Mouse (Mus musculus) embryo, embryonic 11 days (tissue): ENCODE measurements at regions not wholly inside any gene's neighbourhood (a gene's known extent, or its start where the extent isn't known, plus 50 kb on each side); places are given as distances from the start of the nearest gene placed in this dataset.
"Not testable (repeated sequence)": the region's sequence is repeated elsewhere in the genome, so short reads cannot be mapped to it uniquely, and the experiment has no call there.

Experiments used
- DNase-seq: peaks from one replicate; pipeline ENCODE4 v3.0.0-alpha.2; 2015

DNA sequence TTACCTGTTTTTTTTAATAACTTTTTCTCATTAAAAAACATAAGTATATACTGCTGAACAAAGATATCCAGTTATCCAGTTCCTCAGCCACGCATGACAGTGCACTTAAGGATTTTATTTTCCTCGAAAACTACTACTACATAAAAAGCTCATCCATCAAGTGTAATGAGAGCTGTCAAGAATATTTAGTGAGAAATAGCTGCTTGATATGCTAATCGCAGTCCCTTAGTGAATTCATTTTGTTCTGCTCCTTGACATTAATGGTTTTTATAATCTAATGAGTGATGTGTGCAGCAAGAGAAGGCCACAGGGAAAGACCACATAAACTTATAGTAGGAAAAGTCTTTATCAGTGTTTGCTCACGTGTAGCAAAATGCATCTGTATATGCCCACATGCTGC is 754.0 kb upstream of the Slc39a10 start:
- peak; percentile 8 for DNase-seq

DNA sequence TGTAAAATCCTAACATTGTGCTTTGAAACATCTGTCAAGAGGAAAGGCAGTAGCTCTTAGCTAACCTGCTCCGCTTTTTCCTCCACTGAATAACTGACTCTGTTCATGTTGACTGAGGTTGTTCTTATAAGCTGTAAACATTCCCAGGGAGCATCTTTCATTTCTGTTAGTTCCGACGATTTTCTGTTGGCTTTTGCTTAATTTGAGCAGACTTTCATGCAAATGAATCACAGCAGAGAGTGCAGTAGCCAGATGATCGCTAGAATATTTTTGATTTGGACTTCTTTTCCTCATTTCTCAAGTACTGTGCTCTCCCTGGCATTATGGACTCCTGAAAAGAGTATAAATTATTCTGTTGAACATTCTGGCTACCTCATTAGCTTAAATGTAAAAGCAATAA is 713.9 kb upstream of the Slc39a10 start:
- DNase-seq, result no peak

DNA sequence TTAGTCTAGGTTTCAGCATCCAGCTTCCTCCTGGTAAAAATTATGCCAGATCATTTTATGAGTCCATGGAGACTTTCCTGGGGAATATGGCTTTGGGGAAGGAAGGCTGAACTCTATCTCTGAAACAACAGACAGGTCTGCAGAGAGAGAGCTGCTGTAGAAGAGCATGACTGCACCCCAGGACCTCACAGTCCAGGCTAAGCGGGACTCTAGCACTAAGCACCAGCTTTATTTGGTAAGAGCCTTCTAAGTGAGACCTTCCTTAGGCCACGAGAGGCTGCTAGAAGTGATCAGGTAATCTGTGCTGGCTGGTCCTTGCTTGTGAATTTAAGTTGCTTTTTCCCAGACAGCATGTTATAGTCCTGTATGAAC is 711.3 kb upstream of the Slc39a10 start:
- DNase-seq, result no peak

DNA sequence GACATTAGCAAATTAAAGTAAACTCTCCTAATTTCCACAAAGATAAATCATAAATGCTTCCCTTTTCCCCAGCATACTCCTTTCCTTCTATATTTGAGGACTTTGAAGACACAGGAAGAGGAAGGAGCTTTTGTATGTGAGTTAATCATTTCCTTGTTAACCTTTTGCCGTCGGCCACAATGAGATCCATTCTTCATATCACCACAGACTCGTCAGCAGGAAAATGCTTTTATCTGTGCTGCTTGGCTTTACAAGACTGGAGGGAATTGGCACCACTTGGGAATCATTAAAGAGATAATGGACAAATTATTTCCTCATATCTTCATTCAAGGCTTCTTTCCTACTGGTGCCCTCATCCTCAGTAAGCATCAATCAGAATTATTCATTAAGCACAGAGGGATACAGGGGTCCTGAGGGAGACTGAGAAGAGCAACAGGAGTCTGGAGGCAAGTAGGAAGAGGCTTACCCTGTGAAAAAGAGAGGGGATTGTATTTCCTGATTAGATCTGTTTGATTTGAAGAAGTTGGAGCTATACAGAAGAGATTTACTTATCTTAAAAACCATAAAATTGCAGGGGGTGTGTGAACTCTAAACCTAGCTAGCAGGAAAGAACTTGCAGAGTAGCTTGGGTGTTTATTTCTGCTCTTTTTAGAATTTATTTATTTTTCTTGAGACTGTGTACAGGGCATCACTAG is 710.8 kb upstream of the Slc39a10 start:
- no peak for DNase-seq

DNA sequence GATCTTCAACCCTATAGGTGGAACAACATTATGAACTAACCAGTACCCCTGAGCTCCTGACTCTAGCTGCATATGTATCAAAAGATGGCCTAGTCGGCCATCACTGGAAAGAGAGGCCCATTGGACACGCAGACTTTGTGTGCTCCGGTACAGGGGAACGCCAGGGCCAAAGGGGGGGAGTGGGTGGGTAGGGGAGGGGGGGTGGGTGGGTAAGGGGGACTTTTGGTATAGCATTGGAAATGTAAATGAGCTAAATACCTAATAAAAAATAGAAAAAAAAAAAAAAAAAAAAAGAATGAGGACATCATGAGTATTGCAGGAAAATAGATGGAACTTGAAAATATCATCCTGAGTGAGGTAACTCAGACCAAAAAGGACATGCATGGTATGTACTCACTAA is 701.0 kb upstream of the Slc39a10 start:
- DNase-seq, result not testable (repeated sequence)

DNA sequence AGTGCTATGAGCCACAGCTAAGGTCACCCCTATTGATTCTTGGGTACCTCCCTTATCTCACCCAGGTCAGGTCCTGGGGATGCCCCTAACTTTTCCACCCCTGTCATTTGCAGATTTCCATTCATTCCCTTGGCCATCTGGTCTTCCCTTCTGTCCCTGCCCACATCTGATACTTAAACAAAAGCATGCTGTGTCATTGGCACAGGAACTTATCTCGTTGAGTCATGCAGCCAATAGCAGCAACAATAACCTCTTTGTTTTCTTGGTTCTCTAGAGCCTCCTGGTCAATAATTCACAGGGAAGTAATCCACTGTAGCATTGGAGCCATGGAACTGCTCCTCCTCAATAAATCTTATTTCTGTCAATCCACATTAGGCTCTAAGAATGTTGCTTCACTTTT is 653.0 kb upstream of the Slc39a10 start:
- DNase-seq, result peak; percentile 1

DNA sequence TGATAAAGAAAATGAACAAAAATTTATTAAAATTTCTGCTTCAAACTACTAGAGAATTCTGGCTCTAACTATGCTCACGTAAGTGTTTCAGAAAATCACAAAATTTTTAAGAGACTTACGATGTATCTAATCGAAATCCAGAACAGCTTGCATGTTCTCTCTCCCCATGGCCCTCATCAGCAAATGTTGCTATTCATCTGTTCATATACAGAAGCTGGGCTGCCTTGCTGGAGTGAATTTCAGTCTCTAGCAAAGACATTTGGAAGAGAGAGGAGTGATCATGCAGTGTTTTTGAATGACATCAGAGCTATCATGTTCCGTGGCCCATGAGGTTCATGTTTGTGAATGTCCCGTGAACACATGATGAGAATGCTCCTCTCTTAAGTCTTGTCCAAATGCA is 618.8 kb upstream of the Slc39a10 start:
- DNase-seq, result no peak

DNA sequence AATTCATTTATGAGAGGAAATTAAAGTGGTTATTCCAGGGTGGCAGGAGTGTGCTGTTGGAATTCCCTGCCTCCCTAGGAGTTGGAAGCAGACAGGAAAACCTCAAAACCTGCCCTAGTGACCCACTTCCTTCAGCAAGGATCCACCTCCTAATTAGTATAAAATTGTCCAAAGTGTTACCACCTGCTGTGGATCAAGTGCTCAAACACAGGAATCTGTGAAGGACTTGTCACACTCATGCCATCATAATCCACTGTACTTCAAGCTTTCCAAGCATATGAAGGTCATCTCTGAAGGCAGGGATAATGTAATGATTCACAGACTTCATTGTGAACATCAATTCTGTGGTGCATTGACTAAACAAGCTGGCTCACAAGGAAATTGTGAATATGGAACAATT is 615.1 kb upstream of the Slc39a10 start:
- no peak for DNase-seq

DNA sequence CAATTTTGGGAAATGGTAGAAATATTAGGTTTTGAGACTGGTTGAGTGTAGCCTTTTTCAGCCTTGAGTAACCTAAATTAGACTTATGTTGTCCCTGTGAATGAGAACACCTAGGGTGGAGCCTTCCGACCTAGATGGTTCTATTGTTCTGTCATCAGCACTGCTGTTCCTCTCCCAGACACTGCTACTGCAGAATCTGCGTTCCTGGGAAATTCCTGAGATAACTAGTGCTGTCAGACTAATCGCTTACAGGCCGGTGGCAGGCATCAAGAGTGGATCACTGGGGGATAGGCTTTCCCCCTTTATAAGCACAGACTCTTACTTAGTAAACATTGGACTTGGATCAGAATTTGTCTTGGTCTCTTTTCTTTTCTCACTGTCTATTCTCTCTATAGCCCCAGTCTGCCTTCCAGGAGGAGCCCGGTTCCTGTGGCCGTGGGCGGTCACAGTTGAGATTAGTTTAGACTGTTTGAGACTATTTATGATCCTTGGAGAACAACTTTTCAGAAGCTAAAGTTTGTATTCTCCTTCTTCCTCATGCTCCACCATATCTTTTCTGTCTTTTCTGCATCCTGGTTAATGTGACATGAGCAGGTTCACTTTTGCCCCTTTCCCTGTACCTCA is 596.0 kb upstream of the Slc39a10 start:
- DNase-seq, result peak; percentile 9

DNA sequence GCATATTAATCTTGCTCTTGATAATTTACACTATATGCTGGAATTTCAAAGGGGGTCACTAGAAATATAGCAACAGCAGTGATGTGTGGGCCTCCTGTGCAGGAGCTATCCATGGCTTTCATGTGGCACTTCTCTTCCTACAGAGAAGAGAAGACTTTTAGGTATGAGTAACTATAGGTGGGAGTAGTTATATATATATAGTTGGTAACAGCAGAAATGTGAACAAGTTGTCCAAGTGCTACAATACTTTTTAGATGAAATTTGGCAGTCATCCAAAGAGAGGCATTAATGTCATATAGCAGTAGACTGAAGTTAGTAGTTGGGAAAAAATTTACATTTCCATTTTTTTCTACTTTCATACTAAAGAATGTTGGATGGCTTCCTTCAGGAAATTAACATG is 593.4 kb upstream of the Slc39a10 start:
- DNase-seq, result no peak

DNA sequence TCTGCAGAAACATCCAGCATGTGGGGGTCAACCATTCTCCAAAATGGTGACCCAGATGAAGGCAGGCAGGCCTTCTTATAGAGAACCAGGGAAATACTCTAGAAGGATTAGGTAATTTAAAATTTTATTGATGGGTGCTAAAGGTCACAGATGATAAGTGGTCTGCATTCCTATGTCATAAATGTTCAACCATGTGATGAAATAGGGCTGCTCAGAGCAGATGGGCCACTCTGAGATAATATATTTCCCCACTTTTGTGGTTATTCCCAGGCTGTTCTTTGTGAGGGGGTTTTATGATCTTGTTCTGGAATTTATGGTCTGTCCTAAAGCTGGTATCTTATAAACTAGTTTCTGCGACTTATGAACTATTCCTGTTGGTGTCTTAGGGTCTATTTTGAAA is 586.4 kb upstream of the Slc39a10 start:
- DNase-seq, result no peak

DNA sequence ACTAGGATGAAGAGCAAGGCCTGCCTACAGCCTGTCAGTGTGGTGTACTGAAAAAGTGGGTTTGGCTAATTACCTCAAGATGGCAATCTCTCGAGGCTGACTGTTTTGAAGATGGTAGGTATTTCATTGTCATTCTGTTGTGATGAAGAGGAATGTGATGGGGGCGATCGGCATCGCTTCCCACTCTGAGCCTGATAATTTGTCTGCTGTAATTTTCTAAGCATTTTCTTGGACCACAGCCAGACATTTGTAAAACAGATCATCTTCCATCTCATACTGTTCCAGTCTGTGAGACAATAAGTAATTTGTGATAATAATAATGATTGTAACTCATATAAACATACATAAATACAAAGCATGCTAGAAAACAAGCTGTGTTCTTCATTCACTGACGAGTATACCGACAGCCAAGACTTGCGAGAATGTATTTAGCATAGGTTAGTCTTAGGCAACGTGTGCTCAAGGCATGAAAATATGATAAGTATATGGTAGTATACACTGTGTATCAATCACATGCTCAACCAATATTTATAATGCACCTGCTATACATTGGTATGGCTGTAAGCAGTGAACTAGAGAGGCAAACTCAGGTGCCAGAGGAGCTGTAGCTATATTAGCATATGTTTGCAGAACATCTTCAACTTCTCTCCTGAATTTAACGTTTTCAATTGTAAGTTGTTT is 574.1 kb upstream of the Slc39a10 start:
- no peak for DNase-seq

DNA sequence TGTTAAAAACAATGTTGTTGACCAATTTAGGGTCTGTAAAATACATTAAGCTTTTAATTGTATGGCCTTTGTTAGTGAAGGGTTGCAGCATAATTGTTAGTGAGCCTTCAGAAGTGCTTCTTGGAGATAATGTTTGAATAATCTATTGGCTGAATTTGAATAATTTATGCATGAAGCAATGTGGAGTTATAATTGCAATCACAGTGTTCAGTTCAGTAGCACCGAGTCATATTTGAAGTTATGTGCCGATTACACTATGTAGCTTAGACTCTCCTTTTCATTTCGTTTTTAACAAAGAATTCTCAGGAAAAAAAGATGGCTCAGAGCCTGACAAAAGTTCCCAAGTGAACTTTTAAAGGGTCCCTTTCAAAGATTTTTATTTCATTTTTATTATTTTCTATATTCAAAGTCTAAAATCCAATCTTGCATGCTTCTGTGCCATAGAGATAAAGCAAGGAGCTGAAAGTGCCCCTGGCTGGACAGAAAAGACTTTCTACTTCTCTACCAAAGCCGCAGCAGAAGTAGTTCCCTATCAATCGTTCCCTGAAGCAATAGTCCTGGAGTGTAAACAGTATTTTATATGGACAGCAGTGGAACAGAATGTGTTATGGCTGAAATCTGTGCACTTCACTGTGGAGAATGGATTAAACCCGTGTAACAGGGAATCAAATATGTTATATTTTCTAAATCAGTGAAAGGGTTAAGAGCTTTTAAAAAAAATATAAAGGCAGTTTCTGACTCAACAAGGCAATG is 556.3 kb upstream of the Slc39a10 start:
- no peak for DNase-seq

DNA sequence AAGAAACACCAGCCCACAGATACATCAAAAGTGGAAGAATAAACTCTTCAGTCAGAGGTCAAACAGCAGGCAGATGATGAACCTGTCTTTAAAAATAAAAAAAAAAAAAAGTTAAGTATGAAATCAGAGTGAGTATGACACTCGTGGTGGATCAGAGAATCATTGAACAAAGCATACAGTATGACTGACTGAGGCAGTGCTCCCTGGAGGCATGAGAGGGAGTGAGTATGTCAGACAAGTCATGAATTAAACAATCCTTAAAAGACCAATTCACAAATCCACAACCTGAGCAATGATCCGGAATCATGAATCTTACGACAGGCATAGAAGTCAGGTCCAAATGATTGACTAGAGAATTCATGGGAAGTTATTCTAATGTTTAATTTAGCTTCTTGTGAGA is 555.4 kb upstream of the Slc39a10 start:
- no peak for DNase-seq

DNA sequence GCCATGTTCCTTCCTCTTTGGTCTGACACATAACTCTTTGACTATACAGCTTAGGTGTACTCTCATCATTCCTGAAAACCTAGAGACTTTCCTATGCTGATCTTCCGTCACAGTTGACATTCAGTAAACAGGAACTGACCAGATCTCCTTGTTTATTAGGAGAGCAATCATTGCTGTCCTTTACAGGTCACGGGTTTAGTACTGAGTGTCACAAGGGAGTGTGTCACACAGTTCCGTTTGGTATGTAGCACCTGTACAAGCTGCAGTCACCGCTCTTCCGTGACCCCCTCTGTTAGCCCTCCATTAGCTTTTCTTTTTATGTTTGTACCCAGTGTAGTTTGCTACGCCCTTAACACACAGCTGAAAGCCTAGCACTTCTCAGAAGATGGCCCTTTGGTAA is 553.4 kb upstream of the Slc39a10 start:
- no peak for DNase-seq

DNA sequence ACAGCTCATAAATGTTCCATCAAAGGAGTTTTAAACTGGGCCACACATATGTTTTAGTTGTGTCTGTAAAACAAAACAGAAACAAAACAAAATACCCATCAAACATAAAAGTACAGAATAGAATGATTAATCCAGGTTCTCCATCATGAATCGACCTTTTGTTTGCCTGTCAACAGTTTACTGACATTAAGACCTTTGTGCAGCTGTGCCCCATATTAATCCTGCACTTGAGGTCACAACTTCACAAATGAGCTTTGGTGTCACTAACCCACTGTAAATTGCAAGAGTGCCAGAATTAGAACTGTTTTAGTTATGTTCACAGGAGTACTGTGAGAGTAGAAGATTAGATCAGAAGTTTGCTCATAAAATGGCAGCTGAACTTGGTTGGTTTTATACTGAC is 540.2 kb upstream of the Slc39a10 start:
- peak; percentile 18 for DNase-seq

DNA sequence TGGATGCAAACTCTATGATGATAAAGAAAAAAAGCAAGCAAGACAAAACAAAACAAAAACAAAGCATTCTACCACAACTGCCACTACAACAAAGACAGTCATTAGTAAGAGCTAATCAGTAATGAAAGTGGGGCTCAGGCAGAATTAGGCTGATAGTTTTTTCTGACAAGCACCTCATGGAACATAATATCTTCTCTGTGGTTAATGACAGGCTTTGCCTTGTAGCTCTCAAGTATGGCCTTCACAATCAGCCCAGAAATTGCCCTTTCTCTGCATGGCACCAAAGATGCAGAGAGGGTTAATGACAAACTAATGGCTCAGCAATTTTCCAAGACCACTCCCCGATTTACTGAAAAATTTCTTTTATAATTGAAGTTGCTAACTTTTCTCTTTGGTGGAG is 512.5 kb upstream of the Slc39a10 start:
- DNase-seq, result no peak

DNA sequence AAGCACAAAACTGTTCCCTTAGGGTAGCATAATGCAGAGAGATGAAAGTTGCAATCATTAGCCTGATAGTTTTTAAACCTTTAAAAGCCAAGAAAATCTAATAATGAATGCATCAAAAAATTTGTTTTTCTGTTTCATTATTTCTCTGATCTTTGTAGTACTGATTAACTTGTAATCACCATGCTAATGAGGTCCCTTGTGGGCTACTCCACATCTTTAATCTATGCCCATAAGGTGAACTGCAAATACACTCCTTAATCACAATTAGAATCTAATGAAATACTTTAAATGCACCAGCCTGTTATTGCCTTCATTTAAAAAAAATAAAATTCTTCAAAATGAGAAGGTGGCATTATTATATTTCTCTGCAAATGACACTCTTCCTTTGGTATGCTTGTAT is 493.9 kb upstream of the Slc39a10 start:
- DNase-seq, result no peak

DNA sequence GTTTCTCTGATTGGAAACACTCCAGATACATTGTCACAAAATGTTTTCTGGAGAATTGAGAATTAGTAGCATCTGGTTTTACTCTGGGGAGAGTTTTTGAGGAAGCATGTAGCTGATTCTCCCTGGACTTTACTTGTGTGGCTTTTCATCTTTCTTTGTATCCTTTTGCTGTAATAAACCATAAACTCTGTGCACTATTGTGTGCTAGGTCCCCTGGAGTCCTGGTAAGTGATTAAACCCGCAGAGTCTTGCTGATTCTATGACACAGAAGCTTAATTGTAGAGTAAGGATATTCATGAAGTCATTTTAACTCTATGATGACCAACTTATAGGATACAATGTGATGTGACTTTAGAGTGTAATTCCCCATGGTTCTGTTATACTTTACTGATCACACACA is 486.1 kb upstream of the Slc39a10 start:
- no peak for DNase-seq

DNA sequence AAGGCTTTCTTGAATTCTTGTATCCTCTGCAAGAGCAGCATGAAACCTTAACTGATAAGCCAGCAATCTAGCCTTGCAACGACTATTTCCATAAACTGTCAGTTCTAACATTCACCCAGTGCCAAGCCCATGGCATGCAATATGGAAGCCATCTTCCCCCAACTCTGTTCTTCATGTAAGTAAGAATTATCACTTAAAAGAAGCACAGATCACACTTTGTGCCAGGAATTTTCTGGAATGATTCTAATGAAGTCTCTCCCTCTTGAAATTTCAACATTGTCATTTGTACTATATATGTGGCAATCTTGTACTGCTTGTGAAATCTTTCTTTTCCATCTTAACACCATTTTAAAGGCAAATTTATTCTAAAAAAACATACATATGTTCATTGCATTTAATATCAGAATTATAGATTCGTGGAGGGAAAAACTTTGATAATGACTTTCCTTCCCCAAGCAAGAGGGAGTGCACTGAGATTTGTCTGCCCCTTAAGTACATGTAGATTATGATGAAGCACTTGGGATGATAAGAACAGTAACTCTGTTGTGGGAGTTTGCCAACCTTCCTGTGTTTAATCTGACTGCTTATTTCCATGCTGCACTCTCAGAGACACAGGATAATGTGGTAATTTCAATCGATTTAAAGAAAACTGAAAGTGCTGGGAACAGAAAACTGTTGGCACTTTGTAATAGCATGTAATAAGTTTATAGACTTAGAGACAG is 447.2 kb upstream of the Slc39a10 start:
- DNase-seq, result no peak

DNA sequence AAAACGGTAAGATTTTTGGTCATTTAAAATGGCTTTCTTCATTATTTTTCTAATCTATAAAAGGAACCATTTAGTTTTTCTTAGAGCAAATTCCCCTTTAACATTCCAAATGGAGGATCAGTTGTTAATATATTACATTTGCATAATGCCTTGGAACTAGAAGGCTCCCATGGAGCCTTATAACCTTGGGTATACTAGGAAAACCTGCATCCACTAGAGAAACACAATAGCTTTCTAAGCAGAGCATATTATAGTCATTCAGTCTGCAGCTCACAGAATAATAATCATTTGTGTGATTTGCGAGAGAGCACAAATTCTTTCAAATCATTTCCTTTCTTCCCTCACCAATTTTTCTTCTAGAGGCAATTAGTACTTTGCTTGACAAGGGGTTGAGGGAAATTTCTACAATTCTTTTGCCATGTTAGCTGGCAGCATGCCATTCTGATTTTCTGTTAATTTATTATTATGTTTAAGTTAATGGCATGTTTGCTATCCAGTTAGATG is 418.0 kb upstream of the Slc39a10 start:
- DNase-seq, result no peak

DNA sequence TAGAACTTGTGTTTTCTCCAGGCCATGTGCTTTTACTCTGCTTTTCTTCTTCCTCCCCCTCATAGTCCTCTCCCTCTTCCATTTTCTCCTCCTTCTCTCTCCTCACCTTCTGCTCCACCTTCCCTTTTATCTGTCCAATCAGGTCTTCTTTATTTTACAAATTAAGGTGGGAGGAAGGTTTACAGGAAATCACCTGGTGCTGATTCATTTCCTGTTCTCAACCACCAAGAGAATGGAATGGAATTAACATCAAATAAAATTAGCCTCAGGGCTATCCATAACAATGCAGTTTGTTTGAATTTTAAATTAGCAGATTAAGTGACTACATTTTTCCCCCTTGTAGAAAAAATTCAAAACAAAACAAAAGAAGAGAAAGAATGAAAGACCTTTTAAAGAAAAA is 414.3 kb upstream of the Slc39a10 start:
- no peak for DNase-seq

DNA sequence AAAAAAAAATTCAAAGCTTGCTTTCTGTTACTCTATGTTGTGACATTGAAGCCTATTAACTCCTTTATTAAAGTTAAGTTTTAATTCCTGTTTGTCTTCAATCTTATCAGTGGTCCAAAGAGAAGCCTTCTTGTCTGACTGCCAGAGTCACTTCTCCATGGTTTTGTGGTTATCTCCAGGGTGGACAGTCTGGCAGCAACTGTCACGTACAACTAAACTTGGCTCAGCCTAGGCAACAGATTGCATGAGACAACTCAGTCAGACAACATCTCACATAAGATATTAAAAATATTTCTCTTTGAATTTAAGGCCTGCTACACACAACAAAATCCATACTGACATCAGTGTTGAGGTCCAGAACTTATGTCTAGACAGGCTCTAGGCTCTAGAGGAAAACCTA is 406.7 kb upstream of the Slc39a10 start:
- DNase-seq, result no peak
